Mouse (Mus musculus): ENCODE measurements at regions not wholly inside any gene's neighbourhood (a gene's known extent, or its start where the extent isn't known, plus 50 kb on each side); places are given as distances from the start of the nearest gene placed in this dataset.

DNA sequence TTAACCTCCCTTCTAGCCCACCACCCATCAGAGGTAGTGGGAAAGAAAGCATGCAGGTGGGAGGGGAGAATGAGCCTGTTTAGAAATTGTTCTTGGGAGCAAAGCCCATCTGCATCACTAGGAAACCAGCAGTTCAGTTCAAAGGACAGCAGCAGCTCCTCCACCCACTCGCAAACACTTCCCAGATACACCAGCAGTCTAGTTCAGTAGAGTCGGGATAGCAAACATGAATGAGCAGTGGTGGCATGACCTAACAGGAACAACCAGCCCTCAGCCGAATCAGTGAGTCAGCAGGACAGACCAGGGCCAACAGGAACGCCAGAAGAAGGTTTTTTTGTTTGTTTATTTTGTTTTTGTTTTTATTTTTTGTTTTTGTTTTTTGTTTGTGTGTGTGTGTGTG is 74.5 kb upstream of the Zfp648 start:
- TF ChIP-seq CTCF (IDR thresholded peaks at IDR 0.05; ENCODE audit: borderline replicate concordance, insufficient read depth, low read depth, low read length) (no peak), POLR2A (IDR thresholded peaks at IDR 0.05; ENCODE audit: borderline replicate concordance, insufficient read depth, low read length) (no peak)
